Mouse (Mus musculus): ENCODE results near the gene Thap3. TPM values are rescaled to one million over a fixed set of nuclear protein-coding genes. Genes with fewer than 3 reads are reported as not detected.

Thap3 gene
- not detected for polyA plus RNA-seq (2014; fragmentation: Illumina TruSeq; extraction: RNeasy Lipid Tissue Mini Kit (QIAGEN cat#74804); ENCODE audit: low read depth, low replicate concordance)

GRCm38 (mm10) chr4:151988342-151989109, at the start of gene Thap3:
Thap3 (minus strand) TSS chr4:151988997.

GRCm38 (mm10) chr4:152038225-152038984, 49.6 kb upstream of the Thap3 start, which contains the start of gene Tas1r1:
Tas1r1 (minus strand) TSS chr4:152038568.

GRCm38 (mm10) chr4:152027524-152027923, 38.7 kb upstream of the Thap3 start, which contains the start of gene Zbtb48:
Zbtb48 (minus strand) TSS chr4:152027671.

GRCm38 (mm10) chr4:152008622-152009075, 19.9 kb upstream of the Thap3 start, which contains the start of gene Klhl21:
Klhl21 (plus strand) TSS chr4:152008803.

GRCm38 (mm10) chr4:151996173-151996950, 7.6 kb upstream of the Thap3 start, which contains the start of gene Phf13:
Phf13 (minus strand) TSS chr4:151996258.

GRCm38 (mm10) chr4:151933505-151934214, 55.1 kb downstream of the Thap3 start, which contains the start of gene Dnajc11:
Dnajc11 (plus strand) TSS chr4:151933691.

Other genes starting within 250 kb of the Thap3 start
- gene Camta1, start 127.1 kb downstream of the Thap3 start, polyA plus RNA-seq (2014; fragmentation: Illumina TruSeq; extraction: RNeasy Lipid Tissue Mini Kit (QIAGEN cat#74804); ENCODE audit: low read depth, low replicate concordance) = 26.9 TPM
- 24.7 TPM for gene Dnajc11, start 55.3 kb downstream of the Thap3 start, polyA plus RNA-seq (2014; fragmentation: Illumina TruSeq; extraction: RNeasy Lipid Tissue Mini Kit (QIAGEN cat#74804); ENCODE audit: low read depth, low replicate concordance)
- gene Phf13, start 7.3 kb upstream of the Thap3 start, polyA plus RNA-seq (2014; fragmentation: Illumina TruSeq; extraction: RNeasy Lipid Tissue Mini Kit (QIAGEN cat#74804); ENCODE audit: low read depth, low replicate concordance) = 3.0 TPM
- gene Klhl21, start 19.8 kb upstream of the Thap3 start, polyA plus RNA-seq (2014; fragmentation: Illumina TruSeq; extraction: RNeasy Lipid Tissue Mini Kit (QIAGEN cat#74804); ENCODE audit: low read depth, low replicate concordance) = 3.1 TPM
- gene Zbtb48, start 38.7 kb upstream of the Thap3 start, polyA plus RNA-seq (2014; fragmentation: Illumina TruSeq; extraction: RNeasy Lipid Tissue Mini Kit (QIAGEN cat#74804); ENCODE audit: low read depth, low replicate concordance) = 2.8 TPM
- not detected for gene Tas1r1, start 49.6 kb upstream of the Thap3 start, polyA plus RNA-seq (2014; fragmentation: Illumina TruSeq; extraction: RNeasy Lipid Tissue Mini Kit (QIAGEN cat#74804); ENCODE audit: low read depth, low replicate concordance)
- gene Nol9, start 50.3 kb upstream of the Thap3 start, polyA plus RNA-seq (2014; fragmentation: Illumina TruSeq; extraction: RNeasy Lipid Tissue Mini Kit (QIAGEN cat#74804); ENCODE audit: low read depth, low replicate concordance) = 5.8 TPM
- 0.13 TPM for gene Plekhg5, start 83.5 kb upstream of the Thap3 start, polyA plus RNA-seq (2014; fragmentation: Illumina TruSeq; extraction: RNeasy Lipid Tissue Mini Kit (QIAGEN cat#74804); ENCODE audit: low read depth, low replicate concordance)
- not detected for gene Tnfrsf25, start 126.9 kb upstream of the Thap3 start, polyA plus RNA-seq (2014; fragmentation: Illumina TruSeq; extraction: RNeasy Lipid Tissue Mini Kit (QIAGEN cat#74804); ENCODE audit: low read depth, low replicate concordance)
- gene Espn, start 163.4 kb upstream of the Thap3 start, polyA plus RNA-seq (2014; fragmentation: Illumina TruSeq; extraction: RNeasy Lipid Tissue Mini Kit (QIAGEN cat#74804); ENCODE audit: low read depth, low replicate concordance) = not detected
- not detected for gene Hes2, start 169.9 kb upstream of the Thap3 start, polyA plus RNA-seq (2014; fragmentation: Illumina TruSeq; extraction: RNeasy Lipid Tissue Mini Kit (QIAGEN cat#74804); ENCODE audit: low read depth, low replicate concordance)
- 1.0 TPM for gene Acot7, start 189.1 kb upstream of the Thap3 start, polyA plus RNA-seq (2014; fragmentation: Illumina TruSeq; extraction: RNeasy Lipid Tissue Mini Kit (QIAGEN cat#74804); ENCODE audit: low read depth, low replicate concordance)

All from liver, adult 10 weeks (tissue).